Mouse (Mus musculus) cortical plate, adult 2 months (tissue): ENCODE results near the gene Dyrk1a. TPM values are rescaled to one million over a fixed set of nuclear protein-coding genes. Genes with fewer than 3 reads are reported as not detected.

Experiments
- H3K27ac ChIP-seq: fragments of 200-500 bp; 2 replicates; pipeline ENCODE4 v1.5.1; 2012; ENCODE audit warnings: low read length, control low read depth, inconsistent platforms; ENCODE audit not compliant: insufficient read depth
- H3K4me1 ChIP-seq: fragments of 200-500 bp; 2 replicates; pipeline ENCODE4 v1.6.1; 2011; ENCODE audit warnings: low read length; ENCODE audit not compliant: control insufficient read depth, insufficient read depth
- H3K4me3 ChIP-seq: fragments of 200-500 bp; 2 replicates; pipeline ENCODE4 v1.5.1; 2011; ENCODE audit warnings: mild to moderate bottlenecking, low read length, control low read depth; ENCODE audit not compliant: insufficient read depth
- CTCF ChIP-seq: fragments of 200-500 bp; IDR thresholded peaks from 2 replicates; pipeline ENCODE4 v1.5.1; 2011; ENCODE audit warnings: mild to moderate bottlenecking, control low read depth, low read length; ENCODE audit not compliant: insufficient read depth; ENCODE audit errors: extremely low read depth
- POLR2A ChIP-seq: fragments of 200-500 bp; IDR thresholded peaks from 2 replicates; pipeline ENCODE4 v1.6.1; 2011; ENCODE audit warnings: mild to moderate bottlenecking, low read length, control low read depth; ENCODE audit not compliant: insufficient read depth; ENCODE audit errors: extremely low read depth
- polyA plus RNA-seq: library from polyadenylated mRNA; depleted of rRNA; stranded (reverse); fragments of >200 nt; gene quantifications from 2 replicates; pipeline ENCODE4 v1.2.3, GENCODE M21; 2012

The Dyrk1a gene
- polyA plus RNA-seq, 1 experiment = 41.2 TPM

DNA sequence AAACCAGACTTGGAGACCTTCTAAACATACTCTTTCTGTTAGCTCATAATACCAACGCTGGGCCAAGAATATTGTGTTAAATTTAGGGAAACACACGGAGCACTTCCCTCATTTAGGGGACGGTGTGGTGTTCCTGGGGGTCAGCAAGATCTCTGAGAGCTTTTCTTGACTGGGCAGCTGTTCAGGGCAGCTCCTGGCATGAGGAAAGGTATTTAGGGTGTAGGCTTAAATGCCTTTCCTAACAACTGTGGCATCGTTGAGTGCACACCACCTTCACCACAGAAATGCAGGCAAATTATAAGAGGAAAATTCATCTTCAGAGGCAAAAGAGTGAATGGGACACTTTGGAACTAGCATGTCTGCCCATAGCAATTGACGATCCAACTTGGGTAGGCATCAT lies 34.1 kb upstream of the Dyrk1a start:
- Histone ChIP-seq H3K4me1 (peaks cover 2% of the 10 kb centered on the region), H3K4me3 (no peak overlapping the region), H3K27ac (no peak overlapping the region)
- TF ChIP-seq POLR2A (no peak), CTCF (no peak)

DNA sequence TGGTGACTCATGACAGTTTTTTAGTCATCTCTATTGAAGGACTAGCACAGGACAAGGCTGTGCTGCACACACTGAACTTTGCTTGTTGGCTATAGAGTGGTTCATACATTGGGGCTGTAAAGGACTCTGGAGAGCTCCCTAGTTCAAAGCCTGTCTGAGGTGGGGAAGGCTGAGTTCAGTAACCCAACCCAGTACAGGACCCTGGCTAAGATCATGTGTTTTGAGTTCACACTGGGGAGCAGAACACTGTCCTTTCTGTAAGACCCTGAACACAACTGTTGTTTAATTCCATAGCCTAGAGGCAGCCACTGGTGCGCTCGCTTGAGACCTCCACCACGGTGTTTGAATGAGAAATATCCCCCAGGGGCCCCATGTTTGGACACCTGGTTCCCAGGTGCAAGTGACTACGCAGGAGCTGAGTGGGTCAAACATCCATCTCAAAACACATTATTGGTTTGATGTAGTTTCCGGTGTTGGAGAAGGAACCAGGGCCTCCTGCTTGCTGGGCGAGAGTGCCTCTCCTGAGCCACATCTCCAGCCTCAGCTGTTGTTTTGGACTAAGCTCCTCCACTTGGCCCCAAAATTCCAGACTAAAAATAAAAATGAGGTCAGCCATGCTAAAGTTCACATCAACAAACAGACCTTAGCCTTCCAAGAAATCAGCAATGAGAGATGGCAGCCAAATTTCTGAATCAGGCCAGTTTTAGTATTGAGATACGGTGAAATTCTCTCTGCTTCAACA lies 33.2 kb upstream of the Dyrk1a start:
- TF ChIP-seq POLR2A (no peak), CTCF (no peak)
- H3K4me1 ChIP-seq = peaks cover 2% of the 10 kb centered on the region
- H3K27ac ChIP-seq = no peak overlapping the region
- no peak overlapping the region for H3K4me3 ChIP-seq

- Histone ChIP-seq H3K4me1 (peaks cover 2% of the 10 kb centered on the region), H3K4me3 (no peak overlapping the region), H3K27ac (no peak overlapping the region)
- TF ChIP-seq POLR2A = no peak
- TF ChIP-seq CTCF = no peak
These were observed 32.7 kb upstream of the Dyrk1a start for GRCm38 (mm10) chr16:94537159-94537527.

GRCm38 (mm10) chr16:94540140-94540539 lies 29.7 kb upstream of the Dyrk1a start:
- TF ChIP-seq POLR2A (no peak), CTCF (no peak)
- H3K4me1 ChIP-seq = peaks cover 2% of the 10 kb centered on the region
- H3K4me3 ChIP-seq = no peak overlapping the region
- H3K27ac ChIP-seq = peak overlapping the region; percentile 64; the same call in 1 of the 2 replicates

- H3K4me3 ChIP-seq = no peak overlapping the region
- TF ChIP-seq POLR2A = no peak
- TF ChIP-seq CTCF = no peak
- peaks cover 2% of the 10 kb centered on the region; the same call in 1 of the 2 replicates for H3K4me1 ChIP-seq
- H3K27ac ChIP-seq = no peak overlapping the region
These were observed 26.9 kb upstream of the Dyrk1a start for GRCm38 (mm10) chr16:94542898-94543297.

DNA sequence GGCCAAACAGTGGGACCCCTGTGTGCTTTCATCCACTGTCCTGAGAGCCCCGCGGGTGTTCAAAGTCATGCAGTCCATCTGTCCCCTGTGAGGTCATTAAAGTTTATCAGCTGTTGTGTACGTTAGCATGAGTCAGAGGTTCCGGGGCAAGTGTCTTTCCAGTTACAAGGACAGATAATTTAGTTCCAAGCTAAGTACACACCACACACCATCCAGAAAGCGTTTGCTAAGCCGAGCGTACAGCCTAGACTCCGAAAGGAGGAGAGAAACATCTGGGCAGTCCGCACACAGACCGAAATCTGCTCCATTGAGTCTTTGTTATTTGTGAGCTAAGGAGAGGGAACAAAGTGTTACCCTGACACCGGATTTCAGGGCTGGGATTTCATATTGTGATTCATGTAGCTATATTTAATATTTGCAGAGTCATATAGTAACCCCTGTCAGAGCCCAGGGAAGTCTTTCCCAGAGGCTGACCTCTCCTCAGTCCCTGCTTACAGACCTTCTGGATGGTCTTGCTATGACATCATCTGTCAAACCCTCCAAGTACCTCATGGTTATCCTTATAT lies 25.2 kb upstream of the Dyrk1a start:
- Histone ChIP-seq H3K27ac (no peak overlapping the region), H3K4me1 (peaks cover 2% of the 10 kb centered on the region; the same call in 1 of the 2 replicates)
- TF ChIP-seq POLR2A = no peak
- no peak for TF ChIP-seq CTCF

GRCm38 (mm10) chr16:94545781-94546562 lies 23.8 kb upstream of the Dyrk1a start:
- no peak overlapping the region for H3K27ac ChIP-seq
- TF ChIP-seq CTCF (no peak), POLR2A (no peak)
- no peaks in the 10 kb centered on the region for H3K4me1 ChIP-seq
- H3K4me3 ChIP-seq = no peak overlapping the region

More for the DNA sequence above, 25.2 kb upstream of the Dyrk1a start:
- H3K4me3 ChIP-seq = no peak overlapping the region

DNA sequence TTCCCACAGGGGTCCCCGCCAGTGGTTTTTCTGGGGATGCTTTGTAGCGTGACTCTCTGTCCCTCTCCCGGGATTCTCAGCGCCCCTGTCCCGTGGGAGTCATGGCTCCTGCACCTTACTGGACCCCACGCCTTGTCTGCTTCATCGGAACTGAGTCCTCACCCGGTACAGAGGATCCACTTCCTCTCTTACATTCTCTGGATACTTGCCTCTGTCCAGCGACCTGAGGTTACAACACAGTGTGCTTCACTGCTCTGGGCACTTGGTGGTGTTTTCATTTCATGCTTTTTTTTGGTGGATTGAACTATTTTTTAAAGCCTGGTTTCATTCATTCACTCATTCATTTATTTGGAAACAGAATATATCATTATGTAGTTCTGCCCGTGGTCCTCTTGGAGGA lies 20.0 kb upstream of the Dyrk1a start:
- no peak for TF ChIP-seq CTCF
- TF ChIP-seq POLR2A = no peak
- no peaks in the 10 kb centered on the region for H3K4me1 ChIP-seq
- H3K4me3 ChIP-seq = no peak overlapping the region
- H3K27ac ChIP-seq = no peak overlapping the region

DNA sequence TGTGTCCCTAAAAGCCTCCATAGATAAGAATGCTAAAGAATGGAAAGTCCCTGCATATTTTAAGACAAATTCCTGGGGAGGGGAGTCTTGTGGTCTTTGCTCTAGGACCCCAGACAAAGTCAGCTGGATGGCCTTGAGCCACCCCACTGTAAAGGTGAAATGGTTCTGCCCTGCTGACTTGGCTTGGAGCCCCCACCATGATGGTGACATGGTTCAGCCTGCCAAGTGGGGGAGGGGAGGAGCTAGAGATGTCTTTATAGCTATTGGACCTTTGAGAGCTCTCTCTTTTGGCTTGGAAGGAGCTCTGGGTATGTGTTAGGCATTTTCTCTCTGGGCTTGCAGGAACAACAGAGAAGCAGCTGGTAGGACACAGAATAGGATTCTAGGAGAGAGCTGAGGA lies 17.9 kb upstream of the Dyrk1a start:
- TF ChIP-seq POLR2A = no peak
- TF ChIP-seq CTCF = no peak
- no peak overlapping the region for H3K27ac ChIP-seq
- no peaks in the 10 kb centered on the region for H3K4me1 ChIP-seq
- no peak overlapping the region for H3K4me3 ChIP-seq
